Mouse (Mus musculus) thymus, postnatal 10 days (tissue): ENCODE results near the gene Pcbp1.

Experiments
- DNase-seq, 2 experiments: peaks; one replicate each; pipeline ENCODE4 v3.0.0; 2021; ENCODE audit warnings: low spot score in 2 of 2

Pcbp1 gene

GRCm38 (mm10) chr6:86523755-86524434 lies 2.2 kb downstream of the Pcbp1 start:
- peak in 1 of 2 experiments; percentile 18 for DNase-seq

GRCm38 (mm10) chr6:86523242-86523754 lies 2.8 kb downstream of the Pcbp1 start:
- DNase-seq: no peak

GRCm38 (mm10) chr6:86522001-86522911 lies 3.9 kb downstream of the Pcbp1 start:
- peak in 1 of 2 experiments; percentile 22 for DNase-seq

- no peak for DNase-seq
Observed at GRCm38 (mm10) chr6:86519767-86520345, 6.3 kb downstream of the Pcbp1 start.

GRCm38 (mm10) chr6:86516021-86516420 lies 10.1 kb downstream of the Pcbp1 start:
- no peak for DNase-seq

GRCm38 (mm10) chr6:86513296-86513695 lies 12.8 kb downstream of the Pcbp1 start:
- no peak for DNase-seq

GRCm38 (mm10) chr6:86510979-86511378 lies 15.1 kb downstream of the Pcbp1 start:
- no peak for DNase-seq

GRCm38 (mm10) chr6:86509866-86510200 lies 16.3 kb downstream of the Pcbp1 start:
- no peak for DNase-seq

- no peak for DNase-seq
Observed at GRCm38 (mm10) chr6:86509194-86509865, 16.8 kb downstream of the Pcbp1 start.

- DNase-seq: no peak
Observed at GRCm38 (mm10) chr6:86508736-86509135, 17.4 kb downstream of the Pcbp1 start.

GRCm38 (mm10) chr6:86507116-86507515 lies 19.0 kb downstream of the Pcbp1 start:
- DNase-seq: no peak

- DNase-seq: no peak
Observed at GRCm38 (mm10) chr6:86506309-86506708, 19.8 kb downstream of the Pcbp1 start.

GRCm38 (mm10) chr6:86505671-86506070 lies 20.4 kb downstream of the Pcbp1 start:
- no peak for DNase-seq

GRCm38 (mm10) chr6:86503513-86503912 lies 22.6 kb downstream of the Pcbp1 start:
- DNase-seq: no peak

GRCm38 (mm10) chr6:86499571-86500109 lies 26.5 kb downstream of the Pcbp1 start:
- no peak for DNase-seq

- DNase-seq: no peak
Observed at GRCm38 (mm10) chr6:86497942-86498732, 28.0 kb downstream of the Pcbp1 start.

- DNase-seq: no peak
Observed at GRCm38 (mm10) chr6:86497071-86497815, 28.9 kb downstream of the Pcbp1 start.

GRCm38 (mm10) chr6:86496585-86496984 lies 29.5 kb downstream of the Pcbp1 start:
- DNase-seq: no peak

- DNase-seq: no peak
Observed at GRCm38 (mm10) chr6:86496127-86496526, 30.0 kb downstream of the Pcbp1 start.

- no peak for DNase-seq
Observed at GRCm38 (mm10) chr6:86495661-86496060, 30.5 kb downstream of the Pcbp1 start.
